ENCODE assay signal across 10 mouse cellular contexts in the genomic region with DNA sequence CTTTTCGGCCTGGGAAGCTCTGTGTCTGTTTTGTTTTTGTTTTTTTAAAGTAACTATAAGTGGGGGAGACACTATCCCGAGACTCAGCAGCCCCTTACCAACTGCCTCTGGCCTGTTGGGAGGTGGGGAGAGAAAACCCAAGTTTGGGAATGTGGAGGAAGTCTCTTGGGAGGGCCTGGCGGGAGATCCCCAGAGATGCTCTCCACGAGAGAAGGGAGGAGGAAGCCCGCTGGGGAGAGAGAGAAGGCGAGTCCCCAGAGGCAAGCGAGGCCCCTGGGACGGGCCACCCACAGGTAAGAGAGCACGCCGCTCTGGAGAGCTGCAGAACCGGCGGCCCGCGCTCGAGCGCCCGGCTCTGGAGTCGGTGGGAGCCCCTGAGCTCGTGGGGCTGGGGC. TPM values are rescaled to one million over a fixed set of nuclear protein-coding genes. Genes with fewer than 3 reads are reported as not detected.
DNase-seq lines count a peak whose midpoint lies in the region; ATAC-seq and TF ChIP-seq lines count a peak whose summit lies in the region.
"Had no signal": no experiment of that assay in that cellular context is flagged by ENCODE, and none has a peak within 500 bp of the region (broad histone marks: within the 10 kb centered on the region; RNA-seq: fewer than 3 reads in every experiment).

No protein-coding gene starts in this region.

- no peak for TF ChIP-seq CTCF in heart, postnatal 0 days (IDR thresholded peaks at IDR 0.05; ENCODE audit: low read depth)
- no peak for TF ChIP-seq CTCF in cortical plate, adult 2 months (IDR thresholded peaks at IDR 0.05; ENCODE audit: extremely low read depth, insufficient read depth, low read length)

- H3K4me1 ChIP-seq in heart, postnatal 0 days (ENCODE audit: control insufficient read depth, insufficient read depth) = peaks cover 16% of the 10 kb centered on the region
- H3K4me1 ChIP-seq in cortical plate, adult 2 months (ENCODE audit: control insufficient read depth, insufficient read depth, low read length) = peaks cover 5% of the 10 kb centered on the region
- peaks cover 34% of the 10 kb centered on the region for H3K4me1 ChIP-seq in forebrain, embryonic 16.5 days (replicated peaks; ENCODE audit: control insufficient read depth, insufficient read depth, low read length)
- peaks cover 27% of the 10 kb centered on the region for H3K4me1 ChIP-seq in midbrain, embryonic 13.5 days (replicated peaks)

- H3K27me3 ChIP-seq in heart, postnatal 0 days (ENCODE audit: control insufficient read depth, insufficient read depth, low read length) = peaks cover 99% of the 10 kb centered on the region
- peaks cover 41% of the 10 kb centered on the region for H3K27me3 ChIP-seq in forebrain, embryonic 16.5 days (replicated peaks; ENCODE audit: control insufficient read depth, insufficient read depth, low read length)
- H3K27me3 ChIP-seq in midbrain, embryonic 13.5 days = peaks cover 99% of the 10 kb centered on the region

- WGBS in heart, postnatal 0 days = under 1% methylated on average over 19 of the region's 19 CpGs
- 0% methylated on average over 19 of the region's 19 CpGs for WGBS in forebrain, embryonic 16.5 days
- 1% methylated on average over 19 of the region's 19 CpGs for WGBS in midbrain, embryonic 13.5 days

- H3K27ac ChIP-seq in heart, postnatal 0 days (ENCODE audit: low read depth) = no peak overlapping the region
- H3K27ac ChIP-seq in cortical plate, adult 2 months (ENCODE audit: insufficient read depth, low read length) = no peak overlapping the region
- H3K27ac ChIP-seq in forebrain, embryonic 16.5 days (ENCODE audit: low read length) = peak overlapping the region; percentile 99
- H3K27ac ChIP-seq in midbrain, embryonic 13.5 days = no peak overlapping the region

- no peaks in the 10 kb centered on the region for H3K9me3 ChIP-seq in heart, postnatal 0 days (replicated peaks; ENCODE audit: control insufficient read depth, low read length)
- no peaks in the 10 kb centered on the region for H3K9me3 ChIP-seq in forebrain, embryonic 16.5 days (ENCODE audit: control insufficient read depth, low read length)
- no peaks in the 10 kb centered on the region for H3K9me3 ChIP-seq in midbrain, embryonic 13.5 days

- no peak for TF ChIP-seq POLR2A in cortical plate, adult 2 months (IDR thresholded peaks at IDR 0.05; ENCODE audit: extremely low read depth, insufficient read depth, low read length)

- no peak for TF ChIP-seq EP300 in heart, postnatal 0 days (IDR thresholded peaks at IDR 0.05; ENCODE audit: low read depth)

- DNase-seq in heart, postnatal 0 days (ENCODE audit: low spot score) = no peak
- DNase-seq in heart, adult 11 months = no peak
- no peak for DNase-seq in Muller cell, postnatal 12 days (ENCODE audit: inconsistent ontology term)
- DNase-seq in yolk sac, embryonic 10.5 days (ENCODE audit: low spot score) = no peak

- H3K4me3 ChIP-seq in heart, postnatal 0 days (ENCODE audit: low read depth, low read length) = peak overlapping the region; percentile 33
- peak overlapping the region; percentile 93 for H3K4me3 ChIP-seq in cortical plate, adult 2 months (ENCODE audit: insufficient read depth, low read length)
- H3K4me3 ChIP-seq in forebrain, embryonic 16.5 days (replicated peaks; ENCODE audit: low read length) = peak overlapping the region; percentile 59
- peak overlapping the region; percentile 43 for H3K4me3 ChIP-seq in midbrain, embryonic 13.5 days (replicated peaks)

- ATAC-seq in heart, postnatal 0 days (ENCODE audit: insufficient read depth, low read depth) = no peak
- no peak for ATAC-seq in forebrain, embryonic 16.5 days
- ATAC-seq in midbrain, embryonic 13.5 days = no peak

- peak overlapping the region; percentile 47; the same call in 1 of the 2 replicates for H3K4me2 ChIP-seq in heart, postnatal 0 days (ENCODE audit: low read depth, low read length)
- peak overlapping the region; percentile 64 for H3K4me2 ChIP-seq in forebrain, embryonic 16.5 days (ENCODE audit: low read length)
- peak overlapping the region; percentile 51 for H3K4me2 ChIP-seq in midbrain, embryonic 13.5 days (replicated peaks)

- no peaks in the 10 kb centered on the region for H3K36me3 ChIP-seq in heart, postnatal 0 days (replicated peaks; ENCODE audit: control insufficient read depth, insufficient read depth, low read length)
- H3K36me3 ChIP-seq in forebrain, embryonic 16.5 days (ENCODE audit: control insufficient read depth, insufficient read depth) = no peaks in the 10 kb centered on the region
- no peaks in the 10 kb centered on the region for H3K36me3 ChIP-seq in midbrain, embryonic 13.5 days

- H3K9ac ChIP-seq in heart, postnatal 0 days (replicated peaks; ENCODE audit: low read depth, low read length) = no peak overlapping the region
- peak overlapping the region; percentile 82 for H3K9ac ChIP-seq in forebrain, embryonic 16.5 days (replicated peaks; ENCODE audit: low read depth, low read length)
- H3K9ac ChIP-seq in midbrain, embryonic 13.5 days (replicated peaks) = peak overlapping the region; percentile 66; the same call in 1 of the 2 replicates

RNA-seq across cellular contexts. Expression of a gene that starts 2.7 kb away (rescaled TPM):
- not detected in 2 replicates for total RNA-seq in heart, postnatal 0 days (2014; rRNA removed; ENCODE audit: low replicate concordance)
- polyA plus RNA-seq in heart, postnatal 0 days (2015; fragmentation: Nextera tagmentation; extraction: Ambion mirVana) = not detected in 2 replicates
- polyA plus RNA-seq in cortical plate, adult 2 months (2012; rRNA removed) = 45.0 and 57.2 TPM in 2 replicates
- polyA plus RNA-seq in forebrain, embryonic 16.5 days (2015; fragmentation: Nextera tagmentation; extraction: Ambion mirVana) = 110 and 133 TPM in 2 replicates
- polyA plus RNA-seq in midbrain, embryonic 13.5 days (2015; fragmentation: Nextera tagmentation; extraction: Ambion mirVana) = 6.7 and 9.3 TPM in 2 replicates
- total RNA-seq: megakaryocyte-erythroid progenitor cell, adult 5-6 weeks; MEL had no signal

RNA-seq across cellular contexts. Expression of a gene that starts 21.5 kb away (rescaled TPM):
- total RNA-seq in heart, postnatal 0 days (2014; rRNA removed; ENCODE audit: low replicate concordance) = 16.3 and 18.6 TPM in 2 replicates
- polyA plus RNA-seq in heart, postnatal 0 days (2015; fragmentation: Nextera tagmentation; extraction: Ambion mirVana) = 32.1 and 38.5 TPM in 2 replicates
- 127 and 322 TPM in 2 replicates for polyA plus RNA-seq in cortical plate, adult 2 months (2012; rRNA removed)
- 69.7 and 72.4 TPM in 2 replicates for polyA plus RNA-seq in forebrain, embryonic 16.5 days (2015; fragmentation: Nextera tagmentation; extraction: Ambion mirVana)
- 0.73 and 1.9 TPM in 2 replicates for polyA plus RNA-seq in midbrain, embryonic 13.5 days (2015; fragmentation: Nextera tagmentation; extraction: Ambion mirVana)
- total RNA-seq: megakaryocyte-erythroid progenitor cell, adult 5-6 weeks had no signal

RNA-seq across cellular contexts. Expression of a gene that starts 31.4 kb away (rescaled TPM):
- 44.8 and 53.6 TPM in 2 replicates for total RNA-seq in heart, postnatal 0 days (2014; rRNA removed; ENCODE audit: low replicate concordance)
- polyA plus RNA-seq in heart, postnatal 0 days (2015; fragmentation: Nextera tagmentation; extraction: Ambion mirVana) = 34.7 and 35.3 TPM in 2 replicates
- 63.2 and 70.8 TPM in 2 replicates for polyA plus RNA-seq in cortical plate, adult 2 months (2012; rRNA removed)
- 52.8 and 56.3 TPM in 2 replicates for polyA plus RNA-seq in forebrain, embryonic 16.5 days (2015; fragmentation: Nextera tagmentation; extraction: Ambion mirVana)
- polyA plus RNA-seq in midbrain, embryonic 13.5 days (2015; fragmentation: Nextera tagmentation; extraction: Ambion mirVana) = 44.5 and 46.9 TPM in 2 replicates

RNA-seq across cellular contexts. Expression of a gene that starts 56.9 kb away (rescaled TPM):
- 293 and 299 TPM in 2 replicates for total RNA-seq in heart, postnatal 0 days (2014; rRNA removed; ENCODE audit: low replicate concordance)
- 455 and 518 TPM in 2 replicates for polyA plus RNA-seq in heart, postnatal 0 days (2015; fragmentation: Nextera tagmentation; extraction: Ambion mirVana)
- 13.6 and 17.7 TPM in 2 replicates for polyA plus RNA-seq in cortical plate, adult 2 months (2012; rRNA removed)
- polyA plus RNA-seq in forebrain, embryonic 16.5 days (2015; fragmentation: Nextera tagmentation; extraction: Ambion mirVana) = 0.23 and 0.26 TPM in 2 replicates
- 0.23 and 0.28 TPM in 2 replicates for polyA plus RNA-seq in midbrain, embryonic 13.5 days (2015; fragmentation: Nextera tagmentation; extraction: Ambion mirVana)
- total RNA-seq: megakaryocyte-erythroid progenitor cell, adult 5-6 weeks; MEL had no signal

RNA-seq across cellular contexts. Expression of a gene that starts 59.5 kb away (rescaled TPM):
- 4.2 TPM in 1 of 2 replicates, not detected in the other for total RNA-seq in heart, postnatal 0 days (2014; rRNA removed; ENCODE audit: low replicate concordance)
- 0.26 TPM in 1 of 2 replicates, not detected in the other for polyA plus RNA-seq in heart, postnatal 0 days (2015; fragmentation: Nextera tagmentation; extraction: Ambion mirVana)
- 0.13 and 0.40 TPM in 2 replicates for polyA plus RNA-seq in cortical plate, adult 2 months (2012; rRNA removed)
- 0.21 and 0.86 TPM in 2 replicates for polyA plus RNA-seq in forebrain, embryonic 16.5 days (2015; fragmentation: Nextera tagmentation; extraction: Ambion mirVana)
- polyA plus RNA-seq in midbrain, embryonic 13.5 days (2015; fragmentation: Nextera tagmentation; extraction: Ambion mirVana) = 0.23 TPM in 1 of 2 replicates, not detected in the other
- total RNA-seq: layer of hippocampus, postnatal 25 days; megakaryocyte-erythroid progenitor cell, adult 5-6 weeks; MEL had no signal

Comparison
In these comparisons a context has a peak if more than half of its experiments do, and no peak if none do; other contexts are left out.
1. H3K4me3 ChIP-seq: peak in every context shown above with its lines; median percentile 93 in cortical plate, adult 2 months; 59 in forebrain, embryonic 16.5 days; 43 in midbrain, embryonic 13.5 days; 33 in heart, postnatal 0 days.
2. RNA of a gene that starts 21.5 kb away (polyA plus RNA-seq): 127 to 322 TPM in cortical plate, adult 2 months, 69.7 to 72.4 TPM in forebrain, embryonic 16.5 days and 32.1 to 38.5 TPM in heart, postnatal 0 days; 0.73 to 1.9 TPM in midbrain, embryonic 13.5 days; every median in the first group is over 10 times any median in the second.
3. Peak in every context shown above with its lines, with median percentiles within 50 percentile points of each other: H3K4me2 ChIP-seq.